Mouse (Mus musculus): ENCODE measurements around the gene Als2cr12.

DNA sequence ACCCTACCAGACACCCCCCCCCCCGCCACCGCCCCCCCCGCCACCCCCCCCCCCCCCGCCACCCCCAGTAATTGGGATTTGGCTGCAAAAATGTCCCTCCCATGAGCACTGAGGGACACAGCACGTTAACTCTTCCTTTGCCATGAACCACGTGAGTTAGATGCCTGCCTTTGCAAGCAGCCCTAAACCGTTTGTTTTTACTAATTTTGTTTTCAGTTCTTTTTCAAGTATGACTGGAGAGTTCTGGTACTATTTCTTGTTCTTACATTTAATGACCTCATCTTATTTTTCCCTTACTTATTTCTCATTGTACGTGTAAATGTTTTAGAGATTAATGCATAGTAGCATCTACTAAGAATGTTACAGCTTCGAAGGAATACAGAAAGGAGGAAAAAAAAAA lies 28.7 kb upstream of the Als2cr12 start:
- TF ChIP-seq CTCF (IDR thresholded peaks at IDR 0.05; ENCODE audit: extremely low read depth, insufficient read length, insufficient replicate concordance, low read depth, low read length) (no peak), POLR2A (IDR thresholded peaks at IDR 0.05; ENCODE audit: low read depth, low read length) (no peak)
